ENCODE assay signal across 19 mouse cellular contexts in genomic region chr19:56005886-56006285, GRCm38 (mm10).
A peak's percentile ranks its signal among the peaks of the same experiment; 100 is the strongest.
DNase-seq lines count a peak whose midpoint lies in the region; ATAC-seq and TF ChIP-seq lines count a peak whose summit lies in the region.
"Had no signal": no experiment of that assay in that cellular context is flagged by ENCODE, and none has a peak within 500 bp of the region (broad histone marks: within the 10 kb centered on the region; RNA-seq: fewer than 3 reads in every experiment).

No protein-coding gene starts in this region.

- intact Hi-C loops in gastrocnemius, adult 2 months (cut with DNase I), result no loop called here

- DNase-seq in hindbrain, embryonic 10.5 days (ENCODE audit: low spot score), result peak; percentile 25
- DNase-seq in embryo, embryonic 11 days, result peak; percentile 35
- DNase-seq in gastrocnemius, adult 2 months, result no peak
- DNase-seq: cerebellum, adult 11-12 months; gastrocnemius, postnatal 10 days; heart, postnatal 14 days; liver, postnatal 0 days; retina, postnatal 1 day; spleen, adult 18-20 months; thymus, postnatal 25 days had no signal

- no peak for TF ChIP-seq CTCF in gastrocnemius, adult 2 months (IDR thresholded peaks at IDR 0.05)

- ATAC-seq in hindbrain, embryonic 12.5 days (ENCODE audit: low FRiP score), result no peak
- peak; percentile 63; the same call in 1 of the 2 replicates for ATAC-seq in embryonic facial prominence, embryonic 15.5 days (ENCODE audit: insufficient number of reproducible peaks, low FRiP score, low TSS enrichment, low read depth)
- 0 out of 2 replicates have a peak, but pooled peaks have one; percentile 14 for ATAC-seq in midbrain, embryonic 13.5 days
- no peak for ATAC-seq in monocyte, adult 5-6 weeks (replicated peaks; ENCODE audit: insufficient number of reproducible peaks, low FRiP score, low TSS enrichment, poor library complexity, severe bottlenecking)
- ATAC-seq: intestine, embryonic 15.5 days; liver, postnatal 0 days had no signal

- H3K4me1 ChIP-seq in hindbrain, embryonic 10.5 days (replicated peaks), result peaks cover 9% of the 10 kb centered on the region
- peaks cover 4% of the 10 kb centered on the region; the same call in 1 of the 2 replicates for H3K4me1 ChIP-seq in hindbrain, embryonic 12.5 days
- H3K4me1 ChIP-seq in embryonic facial prominence, embryonic 15.5 days, result peaks cover 9% of the 10 kb centered on the region
- peaks cover 20% of the 10 kb centered on the region for H3K4me1 ChIP-seq in midbrain, embryonic 13.5 days (replicated peaks)

- no peak overlapping the region; the same call in 1 of the 2 replicates for H3K27ac ChIP-seq in hindbrain, embryonic 10.5 days
- no peak overlapping the region for H3K27ac ChIP-seq in hindbrain, embryonic 12.5 days
- no peak overlapping the region for H3K27ac ChIP-seq in embryonic facial prominence, embryonic 15.5 days (replicated peaks)
- peak overlapping the region; percentile 0; the same call in 1 of the 2 replicates for H3K27ac ChIP-seq in midbrain, embryonic 13.5 days
- no peak overlapping the region for H3K27ac ChIP-seq in gastrocnemius, adult 2 months
- H3K27ac ChIP-seq: intestine, embryonic 15.5 days; kidney, embryonic 15.5 days; limb, embryonic 15.5 days; macrophage; stomach, embryonic 15.5 days had no signal

- H3K27me3 ChIP-seq in hindbrain, embryonic 10.5 days (ENCODE audit: insufficient read depth, poor library complexity, severe bottlenecking), result no peaks in the 10 kb centered on the region; the same call in 1 of the 2 replicates
- H3K27me3 ChIP-seq in hindbrain, embryonic 12.5 days, result no peaks in the 10 kb centered on the region; the same call in 1 of the 2 replicates
- H3K27me3 ChIP-seq in embryonic facial prominence, embryonic 15.5 days, result no peaks in the 10 kb centered on the region
- no peaks in the 10 kb centered on the region for H3K27me3 ChIP-seq in midbrain, embryonic 13.5 days
- H3K27me3 ChIP-seq: intestine, embryonic 15.5 days; kidney, embryonic 15.5 days; limb, embryonic 15.5 days; stomach, embryonic 15.5 days had no signal

- no peak overlapping the region for H3K4me2 ChIP-seq in hindbrain, embryonic 12.5 days (replicated peaks)
- no peak overlapping the region for H3K4me2 ChIP-seq in embryonic facial prominence, embryonic 15.5 days (replicated peaks)
- H3K4me2 ChIP-seq in midbrain, embryonic 13.5 days (replicated peaks), result no peak overlapping the region
- H3K4me2 ChIP-seq: intestine, embryonic 15.5 days; kidney, embryonic 15.5 days; limb, embryonic 15.5 days; stomach, embryonic 15.5 days had no signal

- H3K9me3 ChIP-seq in hindbrain, embryonic 10.5 days, result 0 out of 2 replicates have a peak, but pooled peaks cover 3% of the 10 kb centered on the region
- H3K9me3 ChIP-seq in hindbrain, embryonic 12.5 days (replicated peaks), result no peaks in the 10 kb centered on the region
- no peaks in the 10 kb centered on the region for H3K9me3 ChIP-seq in embryonic facial prominence, embryonic 15.5 days (replicated peaks)
- peaks cover 4% of the 10 kb centered on the region; the same call in 1 of the 2 replicates for H3K9me3 ChIP-seq in midbrain, embryonic 13.5 days
- H3K9me3 ChIP-seq: intestine, embryonic 15.5 days; limb, embryonic 15.5 days; stomach, embryonic 15.5 days had no signal

- H3K36me3 ChIP-seq in hindbrain, embryonic 10.5 days, result no peaks in the 10 kb centered on the region
- no peaks in the 10 kb centered on the region for H3K36me3 ChIP-seq in hindbrain, embryonic 12.5 days
- no peaks in the 10 kb centered on the region for H3K36me3 ChIP-seq in embryonic facial prominence, embryonic 15.5 days
- H3K36me3 ChIP-seq in midbrain, embryonic 13.5 days, result no peaks in the 10 kb centered on the region
- H3K36me3 ChIP-seq: intestine, embryonic 15.5 days; kidney, embryonic 15.5 days; limb, embryonic 15.5 days; stomach, embryonic 15.5 days had no signal

- WGBS in hindbrain, embryonic 10.5 days, result 49% methylated on average over 6 of the region's 6 CpGs
- 39% methylated on average over 6 of the region's 6 CpGs for WGBS in hindbrain, embryonic 12.5 days
- WGBS in embryonic facial prominence, embryonic 15.5 days, result 24% methylated on average over 6 of the region's 6 CpGs
- WGBS in midbrain, embryonic 13.5 days, result 33% methylated on average over 6 of the region's 6 CpGs

- no peak overlapping the region for H3K9ac ChIP-seq in hindbrain, embryonic 12.5 days
- H3K9ac ChIP-seq in embryonic facial prominence, embryonic 15.5 days, result no peak overlapping the region
- H3K9ac ChIP-seq in midbrain, embryonic 13.5 days (replicated peaks), result no peak overlapping the region
- H3K9ac ChIP-seq: intestine, embryonic 15.5 days; kidney, embryonic 15.5 days; limb, embryonic 15.5 days; liver, postnatal 0 days; stomach, embryonic 15.5 days had no signal

- H3K4me3 ChIP-seq in hindbrain, embryonic 10.5 days, result no peak overlapping the region
- no peak overlapping the region for H3K4me3 ChIP-seq in hindbrain, embryonic 12.5 days
- no peak overlapping the region for H3K4me3 ChIP-seq in embryonic facial prominence, embryonic 15.5 days (replicated peaks)
- H3K4me3 ChIP-seq in midbrain, embryonic 13.5 days (replicated peaks), result no peak overlapping the region
- no peak overlapping the region for H3K4me3 ChIP-seq in gastrocnemius, adult 2 months
- H3K4me3 ChIP-seq: intestine, embryonic 15.5 days; kidney, embryonic 15.5 days; limb, embryonic 15.5 days; stomach, embryonic 15.5 days had no signal

Comparison
In these comparisons a context has a peak if more than half of its experiments do, and no peak if none do; other contexts are left out.
1. ATAC-seq: peak in embryonic facial prominence, embryonic 15.5 days (single experiment) and midbrain, embryonic 13.5 days (single experiment); none in hindbrain, embryonic 12.5 days (single experiment) and monocyte, adult 5-6 weeks (single experiment).